Mouse (Mus musculus): ENCODE results near the gene Dbh. TPM values are rescaled to one million over a fixed set of nuclear protein-coding genes. Genes with fewer than 3 reads are reported as not detected.

The Dbh gene
- polyA plus RNA-seq, 1 experiment from 2014 or later: 0.69 TPM

Other genes with a start within 250 kb of the Dbh start
- 39.9 and 45.7 TPM in 2 replicates for gene Surf2, start 248.9 kb upstream of the Dbh start, polyA plus RNA-seq (2016; fragmentation: Nextera tagmentation; extraction: Ambion mirVana)
- gene Surf1, start 248.7 kb upstream of the Dbh start, polyA plus RNA-seq (2016; fragmentation: Nextera tagmentation; extraction: Ambion mirVana): 40.9 and 45.6 TPM in 2 replicates
- gene Surf4, start 231.3 kb upstream of the Dbh start, polyA plus RNA-seq (2016; fragmentation: Nextera tagmentation; extraction: Ambion mirVana): 229 and 242 TPM in 2 replicates
- gene Stkld1, start 231.2 kb upstream of the Dbh start, polyA plus RNA-seq (2016; fragmentation: Nextera tagmentation; extraction: Ambion mirVana): 0.15 and 0.36 TPM in 2 replicates
- gene Rexo4, start 200.8 kb upstream of the Dbh start, polyA plus RNA-seq (2016; fragmentation: Nextera tagmentation; extraction: Ambion mirVana): 34.5 and 46.9 TPM in 2 replicates
- gene Adamts13, start 191.8 kb upstream of the Dbh start, polyA plus RNA-seq (2016; fragmentation: Nextera tagmentation; extraction: Ambion mirVana): 0.04 TPM in 1 of 2 replicates, not detected in the other
- gene Cacfd1, start 155.3 kb upstream of the Dbh start, polyA plus RNA-seq (2016; fragmentation: Nextera tagmentation; extraction: Ambion mirVana): 48.3 and 54.5 TPM in 2 replicates
- 0.34 and 0.49 TPM in 2 replicates for gene Slc2a6, start 137.2 kb upstream of the Dbh start, polyA plus RNA-seq (2016; fragmentation: Nextera tagmentation; extraction: Ambion mirVana)
- 0.09 TPM in 1 of 2 replicates, not detected in the other for gene Mymk, start 93.1 kb upstream of the Dbh start, polyA plus RNA-seq (2016; fragmentation: Nextera tagmentation; extraction: Ambion mirVana)
- gene Adamtsl2, start 85.9 kb upstream of the Dbh start, polyA plus RNA-seq (2016; fragmentation: Nextera tagmentation; extraction: Ambion mirVana): 9.7 and 13.5 TPM in 2 replicates
- gene Fam163b, start 22.7 kb upstream of the Dbh start, polyA plus RNA-seq (2016; fragmentation: Nextera tagmentation; extraction: Ambion mirVana): 0.25 and 0.39 TPM in 2 replicates
- gene Sardh, start 83.1 kb downstream of the Dbh start, polyA plus RNA-seq (2016; fragmentation: Nextera tagmentation; extraction: Ambion mirVana): 11.8 and 13.4 TPM in 2 replicates

All from heart, embryonic 10.5 days (tissue).